Mouse (Mus musculus) heart, postnatal 0 days (tissue): ENCODE results near the gene Plekhh2.

Experiments
- CTCF ChIP-seq: IDR thresholded peaks from 2 replicates; pipeline ENCODE4 v1.5.1; 2016; ENCODE audit warnings: antibody characterized with exemption, control low read depth, low read depth
- EP300 ChIP-seq: IDR thresholded peaks from 2 replicates; pipeline ENCODE4 v1.6.1; 2016; ENCODE audit warnings: antibody characterized with exemption, low read depth

- TF ChIP-seq CTCF: no peak
- no peak for TF ChIP-seq EP300
Measured at GRCm38 (mm10) chr17:84622028-84622427, 110.3 kb downstream of the Plekhh2 start.
